Mouse (Mus musculus): ENCODE measurements around the gene Camta2. TPM values are rescaled to one million over a fixed set of nuclear protein-coding genes. Genes with fewer than 3 reads are reported as not detected.

Gene Camta2
- 10.6 and 14.4 TPM in 2 replicates for polyA plus RNA-seq (2014; fragmentation: Nextera tagmentation; extraction: Ambion mirVana)

- Histone ChIP-seq H3K9me3 (replicated peaks; ENCODE audit: control insufficient read depth, low read length) (no peaks in the 10 kb centered on the region), H3K4me3 (ENCODE audit: low read depth, low read length) (peak within 1 kb of the TSS; percentile 80), H3K27ac (ENCODE audit: low read depth, low read length) (peak within 1 kb of the TSS; percentile 73), H3K36me3 (ENCODE audit: control insufficient read depth, insufficient read depth, low read length) (0 out of 2 replicates have a peak, but pooled peaks cover 4% of the 10 kb centered on the region), H3K27me3 (ENCODE audit: control insufficient read depth, insufficient read depth, low read length) (no peaks in the 10 kb centered on the region), H3K9ac (ENCODE audit: low read depth, low read length) (peak within 1 kb of the TSS; percentile 88), H3K4me2 (peak within 1 kb of the TSS; percentile 96), H3K4me1 (ENCODE audit: control insufficient read depth, insufficient read depth, low read length) (peaks cover 19% of the 10 kb centered on the region)
- ATAC-seq (replicated peaks; ENCODE audit: insufficient number of reproducible peaks, low FRiP score, low TSS enrichment) = peak; percentile 71
- under 1% methylated on average over 37 of the region's 55 CpGs for WGBS (ENCODE audit: insufficient replicate concordance)
Measured at GRCm38 (mm10) chr11:70687601-70688199, at the start of gene Camta2. Gene Camta2, minus strand, starts transcription at chr11:70688105.

- peaks cover 4% of the 10 kb centered on the region for H3K36me3 ChIP-seq (ENCODE audit: control insufficient read depth, insufficient read depth, low read length)
- H3K4me2 ChIP-seq = no peak overlapping the region
- no peak for ATAC-seq (replicated peaks; ENCODE audit: insufficient number of reproducible peaks, low FRiP score, low TSS enrichment)
- H3K27ac ChIP-seq (ENCODE audit: low read depth, low read length) = no peak overlapping the region
- H3K4me1 ChIP-seq (ENCODE audit: control insufficient read depth, insufficient read depth, low read length) = no peaks in the 10 kb centered on the region
- H3K9ac ChIP-seq (ENCODE audit: low read depth, low read length) = no peak overlapping the region
- H3K4me3 ChIP-seq (ENCODE audit: low read depth, low read length) = no peak overlapping the region
- H3K27me3 ChIP-seq (ENCODE audit: control insufficient read depth, insufficient read depth, low read length) = no peaks in the 10 kb centered on the region
- H3K9me3 ChIP-seq (replicated peaks; ENCODE audit: control insufficient read depth, low read length) = no peaks in the 10 kb centered on the region
- WGBS (ENCODE audit: insufficient replicate concordance) = 58% methylated on average over 5 of the region's 5 CpGs
Measured at GRCm38 (mm10) chr11:70733256-70733655, 45.4 kb upstream of the Camta2 start.

- Histone ChIP-seq H3K9ac (ENCODE audit: low read depth, low read length) (no peak overlapping the region), H3K9me3 (replicated peaks; ENCODE audit: control insufficient read depth, low read length) (no peaks in the 10 kb centered on the region), H3K4me2 (no peak overlapping the region), H3K4me1 (ENCODE audit: control insufficient read depth, insufficient read depth, low read length) (no peaks in the 10 kb centered on the region), H3K36me3 (ENCODE audit: control insufficient read depth, insufficient read depth, low read length) (peaks cover 20% of the 10 kb centered on the region), H3K27me3 (ENCODE audit: control insufficient read depth, insufficient read depth, low read length) (no peaks in the 10 kb centered on the region), H3K27ac (ENCODE audit: low read depth, low read length) (no peak overlapping the region), H3K4me3 (ENCODE audit: low read depth, low read length) (no peak overlapping the region)
- ATAC-seq (replicated peaks; ENCODE audit: insufficient number of reproducible peaks, low FRiP score, low TSS enrichment) = no peak
- WGBS (ENCODE audit: insufficient replicate concordance) = 66% methylated on average over 5 of the region's 5 CpGs
Measured at GRCm38 (mm10) chr11:70731178-70731577, 43.3 kb upstream of the Camta2 start.

- no peak overlapping the region for H3K9ac ChIP-seq (ENCODE audit: low read depth, low read length)
- ATAC-seq (replicated peaks; ENCODE audit: insufficient number of reproducible peaks, low FRiP score, low TSS enrichment) = no peak
- H3K4me2 ChIP-seq = no peak overlapping the region
- no peaks in the 10 kb centered on the region for H3K4me1 ChIP-seq (ENCODE audit: control insufficient read depth, insufficient read depth, low read length)
- 81% methylated on average over 9 of the region's 9 CpGs for WGBS (ENCODE audit: insufficient replicate concordance)
- peaks cover 25% of the 10 kb centered on the region for H3K36me3 ChIP-seq (ENCODE audit: control insufficient read depth, insufficient read depth, low read length)
- H3K27ac ChIP-seq (ENCODE audit: low read depth, low read length) = no peak overlapping the region
- no peaks in the 10 kb centered on the region for H3K27me3 ChIP-seq (ENCODE audit: control insufficient read depth, insufficient read depth, low read length)
- no peak overlapping the region for H3K4me3 ChIP-seq (ENCODE audit: low read depth, low read length)
- H3K9me3 ChIP-seq (replicated peaks; ENCODE audit: control insufficient read depth, low read length) = no peaks in the 10 kb centered on the region
Measured at GRCm38 (mm10) chr11:70730427-70731038, 42.6 kb upstream of the Camta2 start.

DNA sequence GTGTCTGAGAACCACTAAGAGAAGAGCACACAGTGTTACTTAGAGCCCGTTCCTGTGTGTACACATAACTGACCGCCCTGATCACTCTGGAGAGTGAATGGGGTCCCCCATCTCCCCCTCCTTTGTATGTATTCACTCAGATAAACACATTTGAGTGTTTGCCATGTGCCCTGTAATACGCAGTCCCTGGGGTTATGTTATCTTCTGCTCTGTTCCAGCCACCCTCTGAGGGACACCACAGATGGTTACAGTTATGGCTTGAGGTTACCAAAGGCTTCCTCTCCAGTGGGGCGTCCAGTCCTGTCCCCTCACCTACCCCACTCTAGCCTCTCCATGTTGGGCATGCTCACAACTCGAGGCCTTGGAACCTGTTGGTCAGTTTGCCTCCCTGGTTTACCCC is 39.5 kb upstream of the Camta2 start:
- H3K27ac ChIP-seq (ENCODE audit: low read depth, low read length) = no peak overlapping the region
- ATAC-seq (replicated peaks; ENCODE audit: insufficient number of reproducible peaks, low FRiP score, low TSS enrichment) = no peak
- H3K9ac ChIP-seq (ENCODE audit: low read depth, low read length) = no peak overlapping the region
- H3K4me3 ChIP-seq (ENCODE audit: low read depth, low read length) = no peak overlapping the region
- H3K4me2 ChIP-seq = no peak overlapping the region
- WGBS (ENCODE audit: insufficient replicate concordance) = 75% methylated on average over 5 of the region's 5 CpGs
- H3K4me1 ChIP-seq (ENCODE audit: control insufficient read depth, insufficient read depth, low read length) = no peaks in the 10 kb centered on the region
- H3K36me3 ChIP-seq (ENCODE audit: control insufficient read depth, insufficient read depth, low read length) = peaks cover 40% of the 10 kb centered on the region
- no peaks in the 10 kb centered on the region for H3K9me3 ChIP-seq (replicated peaks; ENCODE audit: control insufficient read depth, low read length)
- H3K27me3 ChIP-seq (ENCODE audit: control insufficient read depth, insufficient read depth, low read length) = no peaks in the 10 kb centered on the region

DNA sequence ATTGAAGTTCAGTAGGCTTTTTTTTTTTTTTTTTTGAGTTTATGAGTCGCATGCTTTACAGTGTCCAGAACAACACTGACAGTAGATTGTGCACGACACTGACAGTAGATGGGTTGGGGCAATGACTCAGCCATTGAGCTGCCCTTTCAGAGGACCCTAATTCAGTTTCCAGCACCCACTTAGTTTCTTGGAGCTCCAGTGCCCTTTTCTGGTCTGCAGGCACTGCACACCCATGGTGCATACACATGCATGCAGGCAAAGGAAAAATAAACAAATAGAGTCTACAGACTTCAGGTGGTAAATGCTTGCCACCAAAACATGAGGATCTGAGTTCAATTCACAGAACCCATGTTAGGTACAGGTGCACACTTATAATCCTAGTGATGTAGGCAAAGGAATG is 38.7 kb upstream of the Camta2 start:
- Histone ChIP-seq H3K27me3 (ENCODE audit: control insufficient read depth, insufficient read depth, low read length) (no peaks in the 10 kb centered on the region), H3K9ac (ENCODE audit: low read depth, low read length) (no peak overlapping the region), H3K4me1 (ENCODE audit: control insufficient read depth, insufficient read depth, low read length) (no peaks in the 10 kb centered on the region), H3K27ac (ENCODE audit: low read depth, low read length) (no peak overlapping the region), H3K4me2 (no peak overlapping the region), H3K9me3 (replicated peaks; ENCODE audit: control insufficient read depth, low read length) (no peaks in the 10 kb centered on the region), H3K36me3 (ENCODE audit: control insufficient read depth, insufficient read depth, low read length) (peaks cover 42% of the 10 kb centered on the region), H3K4me3 (ENCODE audit: low read depth, low read length) (no peak overlapping the region)
- 90% methylated on average over 2 of the region's 2 CpGs for WGBS (ENCODE audit: insufficient replicate concordance)
- no peak for ATAC-seq (replicated peaks; ENCODE audit: insufficient number of reproducible peaks, low FRiP score, low TSS enrichment)

GRCm38 (mm10) chr11:70724706-70725105 is 36.8 kb upstream of the Camta2 start:
- H3K36me3 ChIP-seq (ENCODE audit: control insufficient read depth, insufficient read depth, low read length) = peaks cover 54% of the 10 kb centered on the region
- H3K4me2 ChIP-seq = no peak overlapping the region
- WGBS (ENCODE audit: insufficient replicate concordance) = 91% methylated on average over 9 of the region's 9 CpGs
- H3K4me3 ChIP-seq (ENCODE audit: low read depth, low read length) = no peak overlapping the region
- no peaks in the 10 kb centered on the region for H3K9me3 ChIP-seq (replicated peaks; ENCODE audit: control insufficient read depth, low read length)
- no peak overlapping the region for H3K27ac ChIP-seq (ENCODE audit: low read depth, low read length)
- no peak overlapping the region for H3K9ac ChIP-seq (ENCODE audit: low read depth, low read length)
- no peaks in the 10 kb centered on the region for H3K27me3 ChIP-seq (ENCODE audit: control insufficient read depth, insufficient read depth, low read length)
- no peaks in the 10 kb centered on the region; the same call in 1 of the 2 replicates for H3K4me1 ChIP-seq (ENCODE audit: control insufficient read depth, insufficient read depth, low read length)
- no peak for ATAC-seq (replicated peaks; ENCODE audit: insufficient number of reproducible peaks, low FRiP score, low TSS enrichment)

DNA sequence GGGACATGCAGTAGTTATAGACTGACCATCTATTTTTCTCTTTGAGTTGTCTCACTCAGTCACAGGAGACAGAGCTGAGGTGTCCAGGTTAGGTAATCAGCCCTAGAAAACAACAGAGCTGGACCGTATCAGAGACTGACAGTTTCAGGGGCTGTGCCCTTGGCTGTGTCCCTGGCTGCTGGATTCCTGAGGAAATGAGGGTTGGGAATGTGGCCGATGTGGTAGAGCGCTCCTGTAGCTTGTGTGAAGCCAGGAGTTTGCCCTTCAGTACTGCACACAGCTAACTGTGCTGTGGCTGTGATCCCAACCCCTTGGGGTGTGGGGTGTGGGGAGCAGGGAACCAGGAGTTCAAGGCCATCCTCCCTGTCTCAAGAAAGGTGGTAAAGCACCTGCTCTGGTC is 33.2 kb upstream of the Camta2 start:
- Histone ChIP-seq H3K9ac (ENCODE audit: low read depth, low read length) (no peak overlapping the region), H3K36me3 (ENCODE audit: control insufficient read depth, insufficient read depth, low read length) (peaks cover 44% of the 10 kb centered on the region), H3K4me3 (ENCODE audit: low read depth, low read length) (no peak overlapping the region), H3K27ac (ENCODE audit: low read depth, low read length) (no peak overlapping the region), H3K4me1 (ENCODE audit: control insufficient read depth, insufficient read depth, low read length) (no peaks in the 10 kb centered on the region; the same call in 1 of the 2 replicates), H3K4me2 (no peak overlapping the region), H3K27me3 (ENCODE audit: control insufficient read depth, insufficient read depth, low read length) (no peaks in the 10 kb centered on the region), H3K9me3 (replicated peaks; ENCODE audit: control insufficient read depth, low read length) (no peaks in the 10 kb centered on the region)
- no peak for ATAC-seq (replicated peaks; ENCODE audit: insufficient number of reproducible peaks, low FRiP score, low TSS enrichment)
- 70% methylated on average over 3 of the region's 3 CpGs for WGBS (ENCODE audit: insufficient replicate concordance)

- H3K9ac ChIP-seq (ENCODE audit: low read depth, low read length) = no peak overlapping the region
- H3K4me3 ChIP-seq (ENCODE audit: low read depth, low read length) = no peak overlapping the region
- H3K4me1 ChIP-seq (ENCODE audit: control insufficient read depth, insufficient read depth, low read length) = no peaks in the 10 kb centered on the region; the same call in 1 of the 2 replicates
- no peaks in the 10 kb centered on the region for H3K9me3 ChIP-seq (replicated peaks; ENCODE audit: control insufficient read depth, low read length)
- no peak overlapping the region for H3K4me2 ChIP-seq
- peaks cover 40% of the 10 kb centered on the region for H3K36me3 ChIP-seq (ENCODE audit: control insufficient read depth, insufficient read depth, low read length)
- H3K27ac ChIP-seq (ENCODE audit: low read depth, low read length) = no peak overlapping the region
- no peaks in the 10 kb centered on the region for H3K27me3 ChIP-seq (ENCODE audit: control insufficient read depth, insufficient read depth, low read length)
- WGBS (ENCODE audit: insufficient replicate concordance) = 85% methylated on average over 3 of the region's 3 CpGs
- no peak for ATAC-seq (replicated peaks; ENCODE audit: insufficient number of reproducible peaks, low FRiP score, low TSS enrichment)
Measured at GRCm38 (mm10) chr11:70720567-70720966, 32.7 kb upstream of the Camta2 start.

Data from heart, embryonic 11.5 days (tissue).